Mouse (Mus musculus) heart, adult 2 months (tissue): ENCODE data around the gene Pglyrp3. TPM values are rescaled to one million over a fixed set of nuclear protein-coding genes. Genes with fewer than 3 reads are reported as not detected.

Experiments used
- DNase-seq, 2 experiments: peaks; one replicate each; pipeline ENCODE4 v3.0.0; 2021
- H3K27ac ChIP-seq: fragments of 200-600 bp; 2 replicates; pipeline ENCODE4 v1.8.1; 2022
- H3K27me3 ChIP-seq: fragments of 200-500 bp; 2 replicates; pipeline ENCODE4 v1.6.1; 2012; ENCODE audit warnings: mild to moderate bottlenecking, low read length, inconsistent platforms, mixed read lengths; ENCODE audit not compliant: control insufficient read depth, insufficient read depth
- H3K36me3 ChIP-seq: fragments of 200-500 bp; 2 replicates; pipeline ENCODE4 v1.6.1; 2012; ENCODE audit warnings: low read length, inconsistent platforms; ENCODE audit not compliant: control insufficient read depth, insufficient read depth
- H3K4me1 ChIP-seq: fragments of 200-500 bp; 2 replicates; pipeline ENCODE4 v1.6.1; 2011; ENCODE audit warnings: low read length; ENCODE audit not compliant: control insufficient read depth, insufficient read depth
- H3K4me3 ChIP-seq: fragments of 200-600 bp; 2 replicates; pipeline ENCODE4 v1.8.1; 2022
- H3K79me2 ChIP-seq: fragments of 200-500 bp; replicated peaks from 2 replicates; pipeline ENCODE4 v1.6.1; 2012; ENCODE audit warnings: mild to moderate bottlenecking, inconsistent platforms, low read length, moderate library complexity, mixed read lengths; ENCODE audit not compliant: control insufficient read depth, insufficient read depth
- H3K9ac ChIP-seq: fragments of 200-500 bp; 2 replicates; pipeline ENCODE4 v1.6.1; 2012; ENCODE audit warnings: low read depth, mild to moderate bottlenecking, control low read depth, inconsistent platforms, low read length, mixed read lengths
- CTCF ChIP-seq: fragments of 200-600 bp; IDR thresholded peaks from 2 replicates; pipeline ENCODE4 v1.8.1; 2022; ENCODE audit warnings: antibody characterized with exemption, mild to moderate bottlenecking, moderate library complexity
- POLR2A ChIP-seq: fragments of 200-500 bp; IDR thresholded peaks from 2 replicates; pipeline ENCODE4 v1.6.1; 2011; ENCODE audit warnings: mild to moderate bottlenecking, low read depth, low read length, control low read depth; ENCODE audit not compliant: insufficient read depth
- WGBS: fragments of 180-500 bp; shearing (Covaris S2); methylation state at CpG from one replicate; pipeline ENCODE4 v1.1.7; 2018; 5-methylcytosine and 5-hydroxymethylcytosine counted together
- intact Hi-C: fragments of 180-260 bp; cut with DNase I; formaldehyde crosslinking; loops from one replicate; pipeline ENCODE4 v1.15.1; 2025
- microRNA-seq, 2 experiments: library from miRNA; unstranded; fragments of <30 nt; microRNA quantifications; one replicate each; pipeline ENCODE4 v1.2.0; 2021
- polyA plus RNA-seq: library from polyadenylated mRNA; depleted of rRNA; stranded (reverse); fragments of >200 nt; gene quantifications from 2 replicates; pipeline ENCODE4 v1.2.3, GENCODE M21; 2012; rRNA removed
- total RNA-seq, 2 experiments: library from RNA; stranded (reverse); gene quantifications; 2 replicates each; pipeline ENCODE4 v1.2.3; 2021

The Pglyrp3 gene
- total and polyA plus RNA-seq, 3 experiments: not detected

GRCm38 (mm10) chr3:92080462-92081284 is 66.3 kb downstream of the Pglyrp3 start:
- TF ChIP-seq CTCF (peak; percentile 37), POLR2A (no peak)
- Histone ChIP-seq H3K27ac (no peak overlapping the region; the same call in 1 of the 2 replicates), H3K36me3 (no peaks in the 10 kb centered on the region), H3K4me1 (peaks cover 3% of the 10 kb centered on the region), H3K27me3 (peaks cover 10% of the 10 kb centered on the region; the same call in 1 of the 2 replicates), H3K79me2 (no peaks in the 10 kb centered on the region), H3K4me3 (peak overlapping the region; percentile 60), H3K9ac (peak overlapping the region; percentile 89)
- 2% methylated on average over 80 of the region's 82 CpGs for WGBS
- peak; percentile 78 for DNase-seq
- intact Hi-C loops: no loop called here

Small RNA genes within 50 kb of the gene (microRNA-seq; reads per million reads assigned to microRNA genes)
- gene Gm23697: 0 reads per million in 2 experiments
- 0 reads per million in 2 experiments for gene Gm25145

Other genes with a start within 250 kb of the Pglyrp3 start
- gene Lor, start 68.6 kb downstream of the Pglyrp3 start, total RNA-seq: not detected
- gene Lor, start 68.6 kb downstream of the Pglyrp3 start, polyA plus RNA-seq: not detected in 2 replicates
- not detected for gene Prr9, start 109.4 kb downstream of the Pglyrp3 start, total RNA-seq
- not detected in 2 replicates for gene Prr9, start 109.4 kb downstream of the Pglyrp3 start, polyA plus RNA-seq
- gene Lelp1, start 128.2 kb downstream of the Pglyrp3 start, total RNA-seq: not detected
- 0.35 and 0.39 TPM in 2 replicates for gene Lelp1, start 128.2 kb downstream of the Pglyrp3 start, polyA plus RNA-seq
- not detected for gene Sprr2a1, start 201.2 kb downstream of the Pglyrp3 start, total RNA-seq
- not detected in 2 replicates for gene Sprr2a1, start 201.2 kb downstream of the Pglyrp3 start, polyA plus RNA-seq
- gene Sprr2a2, start 201.3 kb downstream of the Pglyrp3 start, total RNA-seq: 1 to 10 TPM in 1 of 2 experiments, under 1 TPM in 1; 0.43 to 1.1 TPM
- 5.7 and 5.8 TPM in 2 replicates for gene Sprr2a2, start 201.3 kb downstream of the Pglyrp3 start, polyA plus RNA-seq